29 mouse cellular contexts compared by ENCODE assay signal in the genomic region with DNA sequence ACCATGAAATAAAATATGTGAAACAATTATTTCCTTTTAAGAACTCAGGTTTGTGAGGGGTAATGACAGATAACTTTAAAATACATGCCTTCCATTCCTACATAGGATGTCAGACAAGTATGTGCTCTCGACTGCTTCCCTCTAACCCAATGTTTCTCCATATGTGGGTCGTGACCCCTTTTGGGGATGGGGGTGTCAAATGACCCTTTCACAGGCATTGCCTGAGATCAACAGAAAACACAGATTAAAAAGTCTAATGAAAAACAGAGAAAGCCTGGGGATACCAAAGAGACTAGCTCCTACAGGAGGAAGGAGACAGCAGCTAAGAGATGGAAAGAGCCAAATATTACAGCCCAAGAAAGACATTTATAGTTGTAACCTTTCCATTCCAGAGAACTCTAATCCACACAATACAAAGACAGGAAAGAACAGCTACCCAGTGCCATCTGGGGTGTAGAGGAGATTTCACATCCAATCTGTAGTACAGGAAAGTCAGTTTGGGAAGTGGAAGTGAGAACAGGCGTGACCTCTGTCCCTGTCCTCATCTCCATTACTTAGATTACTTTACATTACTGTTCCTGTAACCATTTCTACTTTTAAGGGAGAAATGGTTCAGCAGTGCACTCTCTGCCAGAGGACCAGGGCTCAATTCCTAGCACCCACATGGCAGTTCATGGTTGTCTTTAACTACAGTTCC. TPM values are rescaled to one million over a fixed set of nuclear protein-coding genes. Genes with fewer than 3 reads are reported as not detected.
DNase-seq lines count a peak whose midpoint lies in the region; ATAC-seq lines count a peak whose summit lies in the region.
"Had no signal": no experiment of that assay in that cellular context is flagged by ENCODE, and none has a peak within 500 bp of the region (broad histone marks: within the 10 kb centered on the region; RNA-seq: fewer than 3 reads in every experiment).

No protein-coding gene starts in this region.

- 27% methylated on average over 3 of the region's 3 CpGs for WGBS in embryonic facial prominence, embryonic 11.5 days

- no peak overlapping the region for H3K4me3 ChIP-seq in embryonic facial prominence, embryonic 11.5 days (ENCODE audit: low read depth, low read length)
- H3K4me3 ChIP-seq: embryonic facial prominence, embryonic 15.5 days; erythroblast, embryonic 14.5 days; forebrain, embryonic 10.5 days; heart, adult 2 months; heart, embryonic 15.5 days had no signal

- no peak for ATAC-seq in embryonic facial prominence, embryonic 11.5 days (replicated peaks; ENCODE audit: insufficient number of reproducible peaks, low FRiP score, low TSS enrichment, low read depth)
- ATAC-seq in megakaryocyte progenitor cell, adult 5-6 weeks (replicated peaks; ENCODE audit: poor library complexity): peak; percentile 64
- ATAC-seq: CD4-positive, CD25-positive, alpha-beta regulatory T cell, adult 4 months; forebrain, embryonic 14.5 days; hindbrain, embryonic 16.5 days; inflammation-experienced regulatory T-cells, adult 6 months had no signal

- H3K36me3 ChIP-seq in embryonic facial prominence, embryonic 11.5 days (replicated peaks; ENCODE audit: control insufficient read depth, insufficient read depth, low read depth, low read length): no peaks in the 10 kb centered on the region

- H3K4me2 ChIP-seq in embryonic facial prominence, embryonic 11.5 days (ENCODE audit: low read depth, low read length): no peak overlapping the region
- H3K4me2 ChIP-seq: embryonic facial prominence, embryonic 15.5 days; heart, embryonic 11.5 days; heart, embryonic 15.5 days had no signal

- no peak overlapping the region for H3K27ac ChIP-seq in embryonic facial prominence, embryonic 11.5 days (replicated peaks; ENCODE audit: low read depth, low read length)
- H3K27ac ChIP-seq: embryonic facial prominence, embryonic 15.5 days; forebrain, embryonic 10.5 days; heart, adult 2 months; heart, embryonic 15.5 days had no signal

- DNase-seq in heart, adult 11 months: peak; percentile 80
- no peak for DNase-seq in heart, postnatal 36 days
- peak; percentile 61 for DNase-seq in embryo, embryonic 10.5 days (ENCODE audit: low spot score)
- DNase-seq in embryonic facial prominence, embryonic 11.5 days (ENCODE audit: low spot score): peak; percentile 52
- DNase-seq in ovary, postnatal 14 days (ENCODE audit: low spot score): no peak
- no peak for DNase-seq in kidney, postnatal 36 days
- no peak for DNase-seq in kidney, adult 9 months
- DNase-seq: adrenal gland, adult 8-10 months; adrenal gland, postnatal 36 days; B cell, adult 2 months; cerebellum, adult 11 months; cerebellum, adult 9-10 months; cerebellum, postnatal 25 days; gastrocnemius, postnatal 36 days; heart, adult 2 months; heart, postnatal 14 days had no signal

- H3K27me3 ChIP-seq in embryonic facial prominence, embryonic 11.5 days (ENCODE audit: control insufficient read depth, insufficient read depth, low read length): no peaks in the 10 kb centered on the region
- H3K27me3 ChIP-seq: embryonic facial prominence, embryonic 15.5 days; heart, embryonic 15.5 days had no signal

- intact Hi-C loops in heart, postnatal 36 days (cut with DNase I): no loop called here

- no peak overlapping the region for H3K9ac ChIP-seq in embryonic facial prominence, embryonic 11.5 days (replicated peaks; ENCODE audit: low read length)
- H3K9ac ChIP-seq: embryonic facial prominence, embryonic 15.5 days; heart, embryonic 15.5 days had no signal

- no peaks in the 10 kb centered on the region for H3K4me1 ChIP-seq in embryonic facial prominence, embryonic 11.5 days (ENCODE audit: control insufficient read depth, insufficient read depth, low read length)
- H3K4me1 ChIP-seq: embryonic facial prominence, embryonic 15.5 days had no signal

- no peaks in the 10 kb centered on the region for H3K9me3 ChIP-seq in embryonic facial prominence, embryonic 11.5 days (replicated peaks; ENCODE audit: control insufficient read depth, low read length)
- H3K9me3 ChIP-seq: embryonic facial prominence, embryonic 15.5 days; forebrain, embryonic 10.5 days; G1E; heart, embryonic 15.5 days had no signal

RNA-seq across cellular contexts. Expression of gene Usp53, which starts 12.0 kb away (rescaled TPM):
- 10 to 100 TPM in 1 of 2 experiments, 1 to 10 TPM in 1; 8.6 to 12.5 TPM for total RNA-seq in heart, postnatal 36 days (2021)
- 4.8 and 5.3 TPM in 2 replicates for polyA plus RNA-seq in embryonic facial prominence, embryonic 11.5 days (2014; fragmentation: Nextera tagmentation; extraction: Ambion mirVana)
- total RNA-seq in megakaryocyte progenitor cell, adult 5-6 weeks (2015): 5.6 and 6.9 TPM in 2 replicates
- total RNA-seq in megakaryocyte progenitor cell, adult 5-6 weeks (2017): 4.5 and 5.7 TPM in 2 replicates

RNA-seq across cellular contexts. Expression of gene 1810037I17Rik, which starts 48.3 kb away (rescaled TPM):
- 100 to 1,000 TPM in 1 of 2 experiments, 10 to 100 TPM in 1; 91.5 to 110 TPM for total RNA-seq in heart, postnatal 36 days (2021)
- polyA plus RNA-seq in embryonic facial prominence, embryonic 11.5 days (2014; fragmentation: Nextera tagmentation; extraction: Ambion mirVana): 81.4 and 88.3 TPM in 2 replicates
- total RNA-seq in megakaryocyte progenitor cell, adult 5-6 weeks (2015): 65.0 and 75.6 TPM in 2 replicates
- 29.4 and 34.7 TPM in 2 replicates for total RNA-seq in megakaryocyte progenitor cell, adult 5-6 weeks (2017)

RNA-seq across cellular contexts. Expression of gene Gm10959, which starts 53.1 kb away (rescaled TPM):
- total RNA-seq in heart, postnatal 36 days (2021): not detected
- not detected in 2 replicates for polyA plus RNA-seq in embryonic facial prominence, embryonic 11.5 days (2014; fragmentation: Nextera tagmentation; extraction: Ambion mirVana)
- not detected in 2 replicates for total RNA-seq in megakaryocyte progenitor cell, adult 5-6 weeks (2015)
- total RNA-seq in megakaryocyte progenitor cell, adult 5-6 weeks (2017): not detected in 2 replicates
- total RNA-seq: adrenal gland, adult 8-10 months; adrenal gland, postnatal 36 days; G1E; gastrocnemius, adult 8-10 months; gastrocnemius, postnatal 36 days; heart, adult 2 months; heart, postnatal 14 days had no signal
- polyA plus RNA-seq: CD4-positive, CD25-positive, alpha-beta regulatory T cell, adult 4 months; embryonic facial prominence, embryonic 15.5 days; erythroblast, embryonic 14.5 days; forebrain, embryonic 10.5 days; forebrain, embryonic 14.5 days; G1E; heart, adult 2 months; heart, embryonic 11.5 days; heart, embryonic 15.5 days; hindbrain, embryonic 11.5 days; hindbrain, embryonic 16.5 days; inflammation-experienced regulatory T-cells, adult 6 months had no signal

Comparison
In these comparisons a context has a peak if more than half of its experiments do, and no peak if none do; other contexts are left out.
1. DNase-seq: peak in heart, adult 11 months (single experiment), embryo, embryonic 10.5 days (single experiment) and embryonic facial prominence, embryonic 11.5 days (single experiment); none in heart, postnatal 36 days (0 of 2), ovary, postnatal 14 days (single experiment), kidney, postnatal 36 days (0 of 2) and kidney, adult 9 months (single experiment).